In genomic region chr4:124652886-124653285, GRCm38 (mm10) we compare ENCODE assay signal across 10 mouse cellular contexts. TPM values are rescaled to one million over a fixed set of nuclear protein-coding genes. Genes with fewer than 3 reads are reported as not detected.
DNase-seq lines count a peak whose midpoint lies in the region; ATAC-seq and TF ChIP-seq lines count a peak whose summit lies in the region.
"Had no signal": no experiment of that assay in that cellular context is flagged by ENCODE, and none has a peak within 500 bp of the region (broad histone marks: within the 10 kb centered on the region; RNA-seq: fewer than 3 reads in every experiment).

No protein-coding gene starts in this region.

- DNase-seq in layer of hippocampus, adult 2 months (ENCODE audit: low spot score in 2 of 2) = no peak
- no peak for DNase-seq in layer of hippocampus, adult 18-20 months (ENCODE audit: low spot score in 2 of 2)
- peak; percentile 52 for DNase-seq in brain, embryonic 14.5 days (ENCODE audit: low read depth)
- DNase-seq in kidney, adult 11 months = peak; percentile 52
- DNase-seq in neural tube, embryonic 11.5 days (ENCODE audit: low spot score) = peak; percentile 73
- DNase-seq in liver, embryonic 11.5 days (ENCODE audit: low spot score) = no peak
- DNase-seq: cerebellum, adult 8-10 months; gastrocnemius, postnatal 14 days had no signal

- no peak for TF ChIP-seq POLR2A in brain, embryonic 14.5 days (IDR thresholded peaks at IDR 0.05; ENCODE audit: borderline replicate concordance, extremely low read depth, insufficient read depth, insufficient read length, poor library complexity, severe bottlenecking)

- WGBS in neural tube, embryonic 11.5 days = 3% methylated on average over 9 of the region's 9 CpGs
- WGBS in liver, embryonic 11.5 days = 12% methylated on average over 9 of the region's 9 CpGs

- H3K27ac ChIP-seq in layer of hippocampus, adult 2 months = peak overlapping the region; percentile 43; the same call in 1 of the 2 replicates
- 0 out of 2 replicates have a peak overlapping the region, but pooled peaks have one; percentile 8 for H3K27ac ChIP-seq in neural tube, embryonic 11.5 days (ENCODE audit: low read depth, low read length)
- no peak overlapping the region for H3K27ac ChIP-seq in liver, embryonic 11.5 days (ENCODE audit: low read depth, low read length)

- H3K36me3 ChIP-seq in neural tube, embryonic 11.5 days (ENCODE audit: control insufficient read depth, insufficient read depth, low read length) = no peaks in the 10 kb centered on the region
- H3K36me3 ChIP-seq in liver, embryonic 11.5 days (ENCODE audit: control insufficient read depth, insufficient read depth, low read length) = no peaks in the 10 kb centered on the region

- peaks cover 40% of the 10 kb centered on the region for H3K27me3 ChIP-seq in neural tube, embryonic 11.5 days (ENCODE audit: control insufficient read depth, insufficient read depth, low read length)
- H3K27me3 ChIP-seq in liver, embryonic 11.5 days (replicated peaks; ENCODE audit: control insufficient read depth, insufficient read depth, low read length) = peaks cover 87% of the 10 kb centered on the region

- peaks cover 20% of the 10 kb centered on the region for H3K4me1 ChIP-seq in neural tube, embryonic 11.5 days (ENCODE audit: control insufficient read depth, insufficient read depth, low read length)
- H3K4me1 ChIP-seq in liver, embryonic 11.5 days (replicated peaks; ENCODE audit: control insufficient read depth, insufficient read depth, low read length) = peaks cover 4% of the 10 kb centered on the region

- H3K9me3 ChIP-seq in neural tube, embryonic 11.5 days (ENCODE audit: control insufficient read depth, low read length) = no peaks in the 10 kb centered on the region
- H3K9me3 ChIP-seq in liver, embryonic 11.5 days (ENCODE audit: control insufficient read depth, low read length) = no peaks in the 10 kb centered on the region

- ATAC-seq in neural tube, embryonic 11.5 days (ENCODE audit: insufficient read depth, low FRiP score, low TSS enrichment) = peak; percentile 45; the same call in 1 of the 2 replicates
- no peak for ATAC-seq in activated CD4-positive, CD25-positive, alpha-beta regulatory T cell, adult 4 months
- no peak for ATAC-seq in megakaryocyte, adult 5-6 weeks (ENCODE audit: poor library complexity, severe bottlenecking)
- ATAC-seq in liver, embryonic 11.5 days (replicated peaks; ENCODE audit: low FRiP score) = no peak

- no peak overlapping the region for H3K9ac ChIP-seq in neural tube, embryonic 11.5 days (ENCODE audit: low read length)
- no peak overlapping the region for H3K9ac ChIP-seq in liver, embryonic 11.5 days (ENCODE audit: low read depth, low read length)

- no peak for TF ChIP-seq CTCF in layer of hippocampus, adult 2 months (conservative IDR thresholded peaks at IDR 0.05)
- no peak for TF ChIP-seq CTCF in brain, embryonic 14.5 days (IDR thresholded peaks at IDR 0.05; ENCODE audit: borderline replicate concordance, extremely low read depth, insufficient read depth, insufficient read length)

- no peak overlapping the region; the same call in 1 of the 2 replicates for H3K4me3 ChIP-seq in layer of hippocampus, adult 2 months
- no peak overlapping the region for H3K4me3 ChIP-seq in neural tube, embryonic 11.5 days (ENCODE audit: low read depth, low read length)
- no peak overlapping the region for H3K4me3 ChIP-seq in liver, embryonic 11.5 days (ENCODE audit: low read depth, low read length)

- H3K4me2 ChIP-seq in neural tube, embryonic 11.5 days (ENCODE audit: low read depth) = peak overlapping the region; percentile 26; the same call in 1 of the 2 replicates
- H3K4me2 ChIP-seq in liver, embryonic 11.5 days = no peak overlapping the region

RNA-seq across cellular contexts. Expression of gene Pou3f1, which starts 3.7 kb away (rescaled TPM):
- 10 to 100 TPM; 40.5 to 40.7 TPM for total RNA-seq in layer of hippocampus, adult 2 months (2021)
- 10 to 100 TPM; 49.2 to 54.0 TPM for total RNA-seq in layer of hippocampus, adult 18-20 months (2021)
- polyA plus RNA-seq in brain, embryonic 14.5 days (2012; rRNA removed) = 21.3 and 23.1 TPM in 2 replicates
- 17.0 and 17.1 TPM in 2 replicates for polyA plus RNA-seq in neural tube, embryonic 11.5 days (2014; fragmentation: Nextera tagmentation; extraction: Ambion mirVana)
- polyA plus RNA-seq in activated CD4-positive, CD25-positive, alpha-beta regulatory T cell, adult 4 months (2017; shearing (Covaris generic)) = not detected
- not detected in 2 replicates for total RNA-seq in megakaryocyte, adult 5-6 weeks (2015)
- total RNA-seq in megakaryocyte, adult 5-6 weeks (2017) = not detected in 2 replicates
- polyA plus RNA-seq in liver, embryonic 11.5 days (2014; fragmentation: Nextera tagmentation; extraction: Ambion mirVana) = 0.16 and 0.21 TPM in 2 replicates

RNA-seq across cellular contexts. Expression of gene Utp11, which starts 40.5 kb away (rescaled TPM):
- 10 to 100 TPM; 16.6 to 18.6 TPM for total RNA-seq in layer of hippocampus, adult 2 months (2021)
- 10 to 100 TPM; 16.8 to 18.1 TPM for total RNA-seq in layer of hippocampus, adult 18-20 months (2021)
- 22.4 and 22.6 TPM in 2 replicates for polyA plus RNA-seq in brain, embryonic 14.5 days (2012; rRNA removed)
- polyA plus RNA-seq in neural tube, embryonic 11.5 days (2014; fragmentation: Nextera tagmentation; extraction: Ambion mirVana) = 54.0 and 56.7 TPM in 2 replicates
- polyA plus RNA-seq in activated CD4-positive, CD25-positive, alpha-beta regulatory T cell, adult 4 months (2017; shearing (Covaris generic)) = 10 to 100 TPM; 80.9 to 85.9 TPM
- total RNA-seq in megakaryocyte, adult 5-6 weeks (2015) = 39.3 and 42.0 TPM in 2 replicates
- total RNA-seq in megakaryocyte, adult 5-6 weeks (2017) = 34.1 and 39.4 TPM in 2 replicates
- polyA plus RNA-seq in liver, embryonic 11.5 days (2014; fragmentation: Nextera tagmentation; extraction: Ambion mirVana) = 73.3 and 80.5 TPM in 2 replicates

RNA-seq across cellular contexts. Expression of gene 3100002H09Rik, which starts 42.3 kb away (rescaled TPM):
- 1 to 10 TPM in 1 of 2 experiments, under 1 TPM in 1; 0.98 to 2.3 TPM for total RNA-seq in layer of hippocampus, adult 2 months (2021)
- total RNA-seq in layer of hippocampus, adult 18-20 months (2021) = 1 to 10 TPM in 1 of 2 experiments, under 1 TPM in 1; 0.66 to 1.3 TPM
- polyA plus RNA-seq in brain, embryonic 14.5 days (2012; rRNA removed) = 0.08 and 0.36 TPM in 2 replicates
- polyA plus RNA-seq in neural tube, embryonic 11.5 days (2014; fragmentation: Nextera tagmentation; extraction: Ambion mirVana) = 0.54 and 0.57 TPM in 2 replicates
- not detected for polyA plus RNA-seq in activated CD4-positive, CD25-positive, alpha-beta regulatory T cell, adult 4 months (2017; shearing (Covaris generic))
- not detected in 2 replicates for total RNA-seq in megakaryocyte, adult 5-6 weeks (2015)
- not detected in 2 replicates for total RNA-seq in megakaryocyte, adult 5-6 weeks (2017)
- polyA plus RNA-seq in liver, embryonic 11.5 days (2014; fragmentation: Nextera tagmentation; extraction: Ambion mirVana) = not detected in 2 replicates
- total RNA-seq: gastrocnemius, postnatal 14 days had no signal

RNA-seq across cellular contexts. Expression of gene Fhl3, which starts 47.6 kb away (rescaled TPM):
- 1 to 10 TPM; 1.4 to 1.5 TPM for total RNA-seq in layer of hippocampus, adult 2 months (2021)
- total RNA-seq in layer of hippocampus, adult 18-20 months (2021) = 1 to 10 TPM; 1.2 to 1.4 TPM
- polyA plus RNA-seq in brain, embryonic 14.5 days (2012; rRNA removed) = 3.8 and 5.8 TPM in 2 replicates
- 6.2 and 6.5 TPM in 2 replicates for polyA plus RNA-seq in neural tube, embryonic 11.5 days (2014; fragmentation: Nextera tagmentation; extraction: Ambion mirVana)
- polyA plus RNA-seq in activated CD4-positive, CD25-positive, alpha-beta regulatory T cell, adult 4 months (2017; shearing (Covaris generic)) = 10 to 100 TPM in 1 of 2 experiments, 1 to 10 TPM in 1; 7.2 to 14.7 TPM
- total RNA-seq in megakaryocyte, adult 5-6 weeks (2015) = 11.5 and 11.7 TPM in 2 replicates
- 4.2 and 5.0 TPM in 2 replicates for total RNA-seq in megakaryocyte, adult 5-6 weeks (2017)
- 5.1 and 6.8 TPM in 2 replicates for polyA plus RNA-seq in liver, embryonic 11.5 days (2014; fragmentation: Nextera tagmentation; extraction: Ambion mirVana)

Comparison
In these comparisons a context has a peak if more than half of its experiments do, and no peak if none do; other contexts are left out.
1. DNase-seq: peak in brain, embryonic 14.5 days (single experiment), kidney, adult 11 months (single experiment) and neural tube, embryonic 11.5 days (single experiment); none in layer of hippocampus, adult 2 months (0 of 2), layer of hippocampus, adult 18-20 months (0 of 2) and liver, embryonic 11.5 days (single experiment).
2. RNA of gene Pou3f1, which starts 3.7 kb away (polyA plus RNA-seq): 21.3 to 23.1 TPM in brain, embryonic 14.5 days and 17.0 to 17.1 TPM in neural tube, embryonic 11.5 days; 0.16 to 0.21 TPM in liver, embryonic 11.5 days and not detected in activated CD4-positive, CD25-positive, alpha-beta regulatory T cell, adult 4 months; every median in the first group is over 10 times any median in the second.